Mouse (Mus musculus): Measurements from ENCODE around the gene 1700125H20Rik. TPM values are rescaled to one million over a fixed set of nuclear protein-coding genes. Genes with fewer than 3 reads are reported as not detected.

1700125H20Rik gene
- 34.0 TPM for polyA plus RNA-seq (2014; fragmentation: Illumina TruSeq; extraction: RNeasy Lipid Tissue Mini Kit (QIAGEN cat#74804); ENCODE audit: low read depth, low replicate concordance)

GRCm38 (mm10) chr11:85170058-85170740, at the start of gene 1700125H20Rik:
Gene 1700125H20Rik (plus strand): TSS chr11:85170404.

GRCm38 (mm10) chr11:85139581-85140540, 30.3 kb upstream of the 1700125H20Rik start, which contains the start of gene Usp32:
Gene Usp32 (minus strand): TSS chr11:85140161.

Other genes starting within 250 kb of the 1700125H20Rik start
- 1.8 TPM for gene Car4, start 212.6 kb upstream of the 1700125H20Rik start, polyA plus RNA-seq (2014; fragmentation: Illumina TruSeq; extraction: RNeasy Lipid Tissue Mini Kit (QIAGEN cat#74804); ENCODE audit: low read depth, low replicate concordance)
- 243 TPM for gene Usp32, start 30.2 kb upstream of the 1700125H20Rik start, polyA plus RNA-seq (2014; fragmentation: Illumina TruSeq; extraction: RNeasy Lipid Tissue Mini Kit (QIAGEN cat#74804); ENCODE audit: low read depth, low replicate concordance)
- gene Appbp2, start 64.7 kb downstream of the 1700125H20Rik start, polyA plus RNA-seq (2014; fragmentation: Illumina TruSeq; extraction: RNeasy Lipid Tissue Mini Kit (QIAGEN cat#74804); ENCODE audit: low read depth, low replicate concordance): 56.7 TPM
- gene Ppm1d, start 140.8 kb downstream of the 1700125H20Rik start, polyA plus RNA-seq (2014; fragmentation: Illumina TruSeq; extraction: RNeasy Lipid Tissue Mini Kit (QIAGEN cat#74804); ENCODE audit: low read depth, low replicate concordance): 270 TPM
- 7.4 TPM for gene Bcas3, start 182.8 kb downstream of the 1700125H20Rik start, polyA plus RNA-seq (2014; fragmentation: Illumina TruSeq; extraction: RNeasy Lipid Tissue Mini Kit (QIAGEN cat#74804); ENCODE audit: low read depth, low replicate concordance)